ENCODE assay signal across 8 mouse cellular contexts in the genomic region with DNA sequence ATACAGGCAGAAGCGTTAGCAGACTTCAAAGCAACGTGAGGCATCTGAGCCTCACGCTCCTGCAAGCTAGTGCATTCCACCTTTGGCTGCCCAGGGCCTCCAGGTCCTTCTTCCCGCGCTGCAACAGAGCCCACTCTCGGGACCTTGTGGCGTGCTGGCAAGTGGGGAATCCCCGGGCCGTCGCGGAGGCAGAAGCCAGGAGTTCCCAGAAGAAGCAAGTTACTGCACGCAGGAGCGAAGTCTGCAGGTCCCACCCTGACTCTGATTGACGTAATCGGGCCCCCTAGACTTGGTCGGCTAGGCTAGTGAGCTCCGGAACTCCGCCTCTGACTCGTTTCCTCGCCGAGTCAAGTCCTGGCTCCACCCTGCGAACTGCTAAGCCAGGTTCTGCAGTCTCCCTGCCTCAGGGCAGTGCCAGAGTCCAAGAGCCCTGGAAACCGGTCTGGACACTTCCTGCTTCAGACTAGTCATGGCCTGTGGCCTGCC. TPM values are rescaled to one million over a fixed set of nuclear protein-coding genes. Genes with fewer than 3 reads are reported as not detected.
DNase-seq lines count a peak whose midpoint lies in the region; ATAC-seq and TF ChIP-seq lines count a peak whose summit lies in the region.

No protein-coding gene starts in this region.

- peak overlapping the region; percentile 56 for H3K4me3 ChIP-seq in lung, embryonic 16.5 days (ENCODE audit: low read length)
- peak overlapping the region; percentile 17 for H3K4me3 ChIP-seq in olfactory bulb, adult 2 months (ENCODE audit: insufficient read depth, low read depth, low read length)

- no peak for TF ChIP-seq POLR2A in olfactory bulb, adult 2 months (IDR thresholded peaks at IDR 0.05; ENCODE audit: insufficient read depth, low read depth, low read length)

- WGBS in lung, embryonic 16.5 days: under 1% methylated on average over 23 of the region's 23 CpGs
- WGBS in olfactory bulb, adult 2 months: 21% methylated on average over 23 of the region's 23 CpGs

- H3K36me3 ChIP-seq in lung, embryonic 16.5 days (ENCODE audit: control insufficient read depth, insufficient read depth, low read length): no peaks in the 10 kb centered on the region

- H3K4me2 ChIP-seq in lung, embryonic 16.5 days (ENCODE audit: low read depth, low read length): peak overlapping the region; percentile 69

- peak overlapping the region; percentile 98 for H3K27ac ChIP-seq in lung, embryonic 16.5 days (ENCODE audit: low read length)
- H3K27ac ChIP-seq in olfactory bulb, adult 2 months (ENCODE audit: insufficient read depth, low read depth, low read length): no peak overlapping the region

- H3K27me3 ChIP-seq in lung, embryonic 16.5 days (ENCODE audit: control insufficient read depth, insufficient read depth, low read depth, low read length): no peaks in the 10 kb centered on the region

- peaks cover 39% of the 10 kb centered on the region for H3K4me1 ChIP-seq in lung, embryonic 16.5 days (replicated peaks; ENCODE audit: control insufficient read depth, insufficient read depth, low read length)
- peaks cover 22% of the 10 kb centered on the region for H3K4me1 ChIP-seq in olfactory bulb, adult 2 months (ENCODE audit: control insufficient read depth, insufficient read depth, low read length)

- peak overlapping the region; percentile 79 for H3K9ac ChIP-seq in lung, embryonic 16.5 days (ENCODE audit: low read length)

- DNase-seq in adrenal gland, adult (ENCODE audit: inconsistent age in 2 of 2, low spot score in 1 of 2): peak; percentile 77 to 88
- no peak for DNase-seq in adrenal gland, postnatal 4 days (ENCODE audit: low spot score in 2 of 2)
- DNase-seq in embryo, embryonic 10 days (ENCODE audit: low spot score): peak; percentile 93
- peak; percentile 81 to 95 for DNase-seq in heart, adult 18-20 months
- peak; percentile 85 for DNase-seq in kidney, adult 18-20 months
- DNase-seq in urinary bladder, postnatal 36 days (ENCODE audit: low spot score in 2 of 2): peak; percentile 80 to 89

- peak; percentile 71 for ATAC-seq in lung, embryonic 16.5 days (ENCODE audit: low read depth)

- TF ChIP-seq CTCF in olfactory bulb, adult 2 months (IDR thresholded peaks at IDR 0.05; ENCODE audit: insufficient read depth, low read depth, low read length): no peak

- H3K9me3 ChIP-seq in lung, embryonic 16.5 days (ENCODE audit: control insufficient read depth, low read length): no peaks in the 10 kb centered on the region

RNA-seq across cellular contexts. Expression of gene Ier2, which starts 6.0 kb away (rescaled TPM):
- total RNA-seq in adrenal gland, postnatal 4 days (2021): 10 to 100 TPM; 35.1 to 35.3 TPM
- total RNA-seq in heart, adult 18-20 months (2021): 10 to 100 TPM; 11.2 to 13.4 TPM
- polyA plus RNA-seq in lung, embryonic 16.5 days (2015; fragmentation: Nextera tagmentation; extraction: Ambion mirVana): 83.2 and 87.4 TPM in 2 replicates
- polyA plus RNA-seq in olfactory bulb, adult 2 months (2012; ENCODE audit: insufficient read depth, insufficient read length, low replicate concordance, missing spikeins): not detected in 2 replicates

RNA-seq across cellular contexts. Expression of gene Trmt1, which starts 29.4 kb away (rescaled TPM):
- total RNA-seq in adrenal gland, postnatal 4 days (2021): 100 to 1,000 TPM; 122 to 124 TPM
- 10 to 100 TPM; 34.2 to 45.1 TPM for total RNA-seq in heart, adult 18-20 months (2021)
- 54.7 and 58.8 TPM in 2 replicates for polyA plus RNA-seq in lung, embryonic 16.5 days (2015; fragmentation: Nextera tagmentation; extraction: Ambion mirVana)
- polyA plus RNA-seq in olfactory bulb, adult 2 months (2012; ENCODE audit: insufficient read depth, insufficient read length, low replicate concordance, missing spikeins): not detected in 2 replicates

RNA-seq across cellular contexts. Expression of gene Nacc1, which starts 31.0 kb away (rescaled TPM):
- 10 to 100 TPM; 88.9 to 89.0 TPM for total RNA-seq in adrenal gland, postnatal 4 days (2021)
- total RNA-seq in heart, adult 18-20 months (2021): 10 to 100 TPM; 31.4 to 32.7 TPM
- 16.9 and 19.5 TPM in 2 replicates for polyA plus RNA-seq in lung, embryonic 16.5 days (2015; fragmentation: Nextera tagmentation; extraction: Ambion mirVana)
- not detected in 2 replicates for polyA plus RNA-seq in olfactory bulb, adult 2 months (2012; ENCODE audit: insufficient read depth, insufficient read length, low replicate concordance, missing spikeins)

RNA-seq across cellular contexts. Expression of gene Lyl1, which starts 44.6 kb away (rescaled TPM):
- total RNA-seq in adrenal gland, postnatal 4 days (2021): 1 to 10 TPM; 6.5 to 7.2 TPM
- total RNA-seq in heart, adult 18-20 months (2021): 1 to 10 TPM; 3.1 to 4.4 TPM
- 11.4 and 12.5 TPM in 2 replicates for polyA plus RNA-seq in lung, embryonic 16.5 days (2015; fragmentation: Nextera tagmentation; extraction: Ambion mirVana)
- not detected in 2 replicates for polyA plus RNA-seq in olfactory bulb, adult 2 months (2012; ENCODE audit: insufficient read depth, insufficient read length, low replicate concordance, missing spikeins)

Comparison
In these comparisons a context has a peak if more than half of its experiments do, and no peak if none do; other contexts are left out.
1. DNase-seq: peak in adrenal gland, adult (2 of 2), embryo, embryonic 10 days (single experiment), heart, adult 18-20 months (2 of 2), kidney, adult 18-20 months (single experiment) and urinary bladder, postnatal 36 days (2 of 2); none in adrenal gland, postnatal 4 days (0 of 2).